Mouse (Mus musculus) frontal cortex, postnatal 25 days (tissue): ENCODE measurements around the gene Ndst4.

Source experiments
- DNase-seq, 2 experiments: peaks; one replicate each; pipeline ENCODE4 v3.0.0; 2022; ENCODE audit warnings: low spot score in 2 of 2

Ndst4 gene

GRCm38 (mm10) chr3:125734945-125735344 is 331.1 kb downstream of the Ndst4 start:
- DNase-seq, result no peak

DNA sequence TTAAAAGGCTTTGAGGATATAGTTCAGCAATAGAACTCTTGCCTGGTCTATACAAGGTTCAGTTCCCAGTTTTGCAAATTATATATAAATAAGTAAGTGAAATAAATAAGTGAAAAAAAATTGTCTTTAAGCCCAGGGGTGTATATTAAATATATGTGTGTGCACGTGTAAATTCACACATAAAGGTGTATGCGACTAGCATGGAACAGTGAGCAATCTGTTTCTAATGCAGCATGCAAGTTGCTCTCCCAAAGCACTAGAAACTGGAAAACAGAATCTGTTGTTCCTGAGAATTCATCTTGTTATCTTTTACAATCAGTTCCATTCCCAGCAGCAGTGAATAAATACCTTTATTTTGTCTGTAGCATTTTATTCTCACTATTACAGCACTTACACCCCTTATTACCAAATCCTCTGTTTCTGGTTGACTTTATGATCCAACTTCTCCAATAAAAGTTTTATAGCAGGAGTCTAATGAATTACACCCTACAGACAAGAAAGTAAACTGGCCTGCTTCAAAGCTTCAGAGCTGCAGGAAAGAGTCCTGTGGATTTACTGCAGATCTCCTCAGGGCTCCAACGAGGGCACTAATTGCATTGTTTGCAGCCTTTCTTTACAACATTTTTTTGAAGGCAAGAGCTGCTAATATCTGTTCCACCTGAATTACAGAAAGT is 340.7 kb downstream of the Ndst4 start:
- no peak for DNase-seq

DNA sequence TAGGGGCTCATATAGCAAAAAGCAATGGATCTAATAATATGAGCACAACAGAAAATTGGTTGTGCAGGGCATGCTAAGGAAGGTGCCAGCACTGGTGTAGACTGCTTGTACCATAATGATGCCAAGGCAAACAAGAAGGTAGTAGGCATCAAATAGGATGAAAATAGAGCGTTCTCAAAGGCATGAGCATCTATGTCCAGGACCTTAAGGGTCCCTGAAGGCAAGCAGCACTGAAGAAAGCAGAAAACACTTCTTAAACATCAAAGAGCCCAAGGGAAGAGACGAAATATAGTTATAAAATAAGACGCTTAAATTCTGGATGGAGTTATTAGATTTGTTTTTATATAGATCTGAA is 341.2 kb downstream of the Ndst4 start:
- DNase-seq, result no peak

- DNase-seq, result no peak
These were observed 342.5 kb downstream of the Ndst4 start for GRCm38 (mm10) chr3:125746367-125746766.

DNA sequence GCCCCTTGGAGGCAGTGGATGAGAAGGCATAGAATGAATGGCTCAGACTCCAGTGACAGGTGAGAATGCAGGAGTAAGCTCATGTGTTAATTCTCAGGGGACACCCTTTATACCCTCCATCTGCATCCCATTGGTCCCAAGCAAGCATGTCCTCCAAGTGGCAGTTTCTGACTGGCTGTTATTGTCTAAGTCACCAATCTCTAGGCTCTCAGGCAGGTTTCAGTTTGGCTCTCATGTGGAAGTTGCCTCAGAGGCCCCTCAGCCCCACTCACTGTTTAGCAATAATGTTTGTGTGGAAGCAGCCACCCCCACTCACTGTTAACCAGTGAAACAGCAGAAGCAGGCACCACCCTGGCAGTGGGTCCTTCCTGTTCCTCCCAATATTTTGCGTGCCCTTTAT is 353.0 kb downstream of the Ndst4 start:
- DNase-seq, result no peak

DNA sequence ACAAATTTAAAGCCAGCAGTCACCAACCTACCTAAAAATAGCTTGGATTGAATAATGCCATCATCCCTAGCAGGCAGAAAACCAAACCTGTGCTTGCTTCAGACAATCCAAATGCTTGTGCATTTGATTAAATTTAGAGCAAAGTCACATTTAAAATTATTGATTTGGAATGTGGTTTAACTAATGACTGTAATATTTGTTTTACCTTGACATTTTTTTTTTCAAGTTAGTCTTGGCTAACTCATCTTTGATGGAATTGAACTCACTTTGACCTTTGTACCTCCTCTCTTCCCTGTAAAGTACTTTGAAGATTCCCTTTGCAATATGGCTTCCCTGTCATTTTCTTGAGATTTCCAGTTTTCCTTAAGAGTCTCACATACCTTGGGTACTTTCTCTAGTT is 356.8 kb downstream of the Ndst4 start:
- no peak for DNase-seq
